Mouse (Mus musculus) ES-Bruce4 (cell line): ENCODE data around the gene Baz2b. TPM values are rescaled to one million over a fixed set of nuclear protein-coding genes. Genes with fewer than 3 reads are reported as not detected.
A peak's percentile ranks its signal among the peaks of the same experiment; 100 is the strongest.

Experiments
- H3K27ac ChIP-seq: 2 replicates; pipeline ENCODE4 v1.5.1; 2012; ENCODE audit warnings: low read length, inconsistent platforms; ENCODE audit not compliant: insufficient read depth
- H3K27me3 ChIP-seq: 2 replicates; pipeline ENCODE4 v1.6.1; 2012; ENCODE audit warnings: mild to moderate bottlenecking, low read length, inconsistent platforms; ENCODE audit not compliant: control insufficient read depth, poor library complexity, insufficient read depth, severe bottlenecking
- H3K36me3 ChIP-seq: 2 replicates; pipeline ENCODE4 v1.6.1; 2012; ENCODE audit warnings: inconsistent platforms, mild to moderate bottlenecking, low read length, moderate library complexity; ENCODE audit not compliant: control insufficient read depth, poor library complexity, insufficient read depth, severe bottlenecking
- H3K4me1 ChIP-seq: one replicate; pipeline ENCODE4 v1.8.1; 2011; ENCODE audit warnings: low read length; ENCODE audit not compliant: control insufficient read depth, insufficient read depth
- H3K4me3 ChIP-seq: 2 replicates; pipeline ENCODE4 v1.5.1; 2011; ENCODE audit warnings: low read depth, mild to moderate bottlenecking, low read length
- H3K9ac ChIP-seq: 2 replicates; pipeline ENCODE4 v1.6.1; 2012; ENCODE audit warnings: low read depth, mild to moderate bottlenecking, inconsistent platforms; ENCODE audit not compliant: poor library complexity, severe bottlenecking
- H3K9me3 ChIP-seq: replicated peaks from 2 replicates; pipeline ENCODE4 v1.6.1; 2012; ENCODE audit warnings: mild to moderate bottlenecking, low read length, inconsistent platforms; ENCODE audit not compliant: control insufficient read depth, poor library complexity, insufficient read depth, severe bottlenecking
- CTCF ChIP-seq: IDR thresholded peaks from one replicate; pipeline ENCODE4 v1.8.1; 2011; ENCODE audit warnings: low read depth, low read length
- EP300 ChIP-seq: IDR thresholded peaks from 2 replicates; pipeline ENCODE4 v1.6.1; 2011; ENCODE audit warnings: low read depth, low read length; ENCODE audit not compliant: insufficient read depth
- POLR2A ChIP-seq: IDR thresholded peaks from one replicate; pipeline ENCODE4 v1.8.1; 2011; ENCODE audit warnings: low read length; ENCODE audit not compliant: insufficient read depth
- polyA plus RNA-seq: library from polyadenylated mRNA; stranded (reverse); fragments of >200 nt; gene quantifications from 2 replicates; pipeline ENCODE4 v1.2.4, GENCODE M21; 2011; ENCODE audit warnings: low read depth; ENCODE audit not compliant: missing spikeins, insufficient read depth, insufficient read length

The Baz2b gene
- polyA plus RNA-seq, 1 experiment = 43.2 TPM

- no peak overlapping the region for H3K4me3 ChIP-seq
- H3K9ac ChIP-seq = no peak overlapping the region
- TF ChIP-seq CTCF = no peak
- no peak for TF ChIP-seq POLR2A
- no peak for TF ChIP-seq EP300
- H3K27ac ChIP-seq = no peak overlapping the region
- no peaks in the 10 kb centered on the region for H3K4me1 ChIP-seq
- H3K9me3 ChIP-seq = no peaks in the 10 kb centered on the region
- H3K36me3 ChIP-seq = no peaks in the 10 kb centered on the region
- H3K27me3 ChIP-seq = no peaks in the 10 kb centered on the region
These were observed 57.2 kb downstream of the Baz2b start for GRCm38 (mm10) chr2:60152481-60152880.

GRCm38 (mm10) chr2:60148651-60149050, 61.0 kb downstream of the Baz2b start:
- Histone ChIP-seq H3K27me3 (no peaks in the 10 kb centered on the region), H3K9ac (no peak overlapping the region), H3K27ac (no peak overlapping the region), H3K9me3 (no peaks in the 10 kb centered on the region), H3K4me3 (no peak overlapping the region), H3K4me1 (peaks cover 3% of the 10 kb centered on the region), H3K36me3 (no peaks in the 10 kb centered on the region)
- TF ChIP-seq CTCF (no peak), EP300 (no peak), POLR2A (no peak)

- H3K9me3 ChIP-seq = no peaks in the 10 kb centered on the region
- no peak for TF ChIP-seq POLR2A
- no peak for TF ChIP-seq EP300
- peak; percentile 51 for TF ChIP-seq CTCF
- H3K27ac ChIP-seq = no peak overlapping the region
- H3K36me3 ChIP-seq = no peaks in the 10 kb centered on the region
- no peak overlapping the region for H3K9ac ChIP-seq
- no peak overlapping the region for H3K4me3 ChIP-seq
- peaks cover 3% of the 10 kb centered on the region for H3K4me1 ChIP-seq
- H3K27me3 ChIP-seq = no peaks in the 10 kb centered on the region
These were observed 62.2 kb downstream of the Baz2b start for GRCm38 (mm10) chr2:60147428-60147827.

GRCm38 (mm10) chr2:60145742-60146141, 63.9 kb downstream of the Baz2b start:
- no peaks in the 10 kb centered on the region for H3K9me3 ChIP-seq
- no peak overlapping the region for H3K4me3 ChIP-seq
- peaks cover 3% of the 10 kb centered on the region for H3K4me1 ChIP-seq
- H3K27me3 ChIP-seq = no peaks in the 10 kb centered on the region
- no peaks in the 10 kb centered on the region for H3K36me3 ChIP-seq
- H3K9ac ChIP-seq = no peak overlapping the region
- H3K27ac ChIP-seq = no peak overlapping the region
- no peak for TF ChIP-seq CTCF
- no peak for TF ChIP-seq EP300
- TF ChIP-seq POLR2A = no peak

- Histone ChIP-seq H3K27me3 (no peaks in the 10 kb centered on the region), H3K36me3 (no peaks in the 10 kb centered on the region), H3K4me1 (peaks cover 3% of the 10 kb centered on the region), H3K9ac (no peak overlapping the region), H3K9me3 (no peaks in the 10 kb centered on the region), H3K4me3 (no peak overlapping the region), H3K27ac (no peak overlapping the region)
- TF ChIP-seq CTCF = no peak
- TF ChIP-seq POLR2A = no peak
- TF ChIP-seq EP300 = no peak
These were observed 66.3 kb downstream of the Baz2b start for GRCm38 (mm10) chr2:60143383-60143782.

- H3K36me3 ChIP-seq = no peaks in the 10 kb centered on the region
- no peak for TF ChIP-seq POLR2A
- no peaks in the 10 kb centered on the region for H3K27me3 ChIP-seq
- peaks cover 3% of the 10 kb centered on the region for H3K4me1 ChIP-seq
- no peak overlapping the region for H3K9ac ChIP-seq
- H3K4me3 ChIP-seq = no peak overlapping the region
- H3K9me3 ChIP-seq = no peaks in the 10 kb centered on the region
- H3K27ac ChIP-seq = no peak overlapping the region
These were observed 67.4 kb downstream of the Baz2b start for GRCm38 (mm10) chr2:60142281-60142680.
